Mouse (Mus musculus): ENCODE results near the gene Wfdc15b. TPM values are rescaled to one million over a fixed set of nuclear protein-coding genes. Genes with fewer than 3 reads are reported as not detected.
"Not testable (repeated sequence)": the region's sequence is repeated elsewhere in the genome, so short reads cannot be mapped to it uniquely, and the experiment has no call there.

The Wfdc15b gene
- not detected for total RNA-seq (2021)
- long read RNA-seq, experiment 1, result 0 reads
- long read RNA-seq, experiment 2, result 0 reads

DNA sequence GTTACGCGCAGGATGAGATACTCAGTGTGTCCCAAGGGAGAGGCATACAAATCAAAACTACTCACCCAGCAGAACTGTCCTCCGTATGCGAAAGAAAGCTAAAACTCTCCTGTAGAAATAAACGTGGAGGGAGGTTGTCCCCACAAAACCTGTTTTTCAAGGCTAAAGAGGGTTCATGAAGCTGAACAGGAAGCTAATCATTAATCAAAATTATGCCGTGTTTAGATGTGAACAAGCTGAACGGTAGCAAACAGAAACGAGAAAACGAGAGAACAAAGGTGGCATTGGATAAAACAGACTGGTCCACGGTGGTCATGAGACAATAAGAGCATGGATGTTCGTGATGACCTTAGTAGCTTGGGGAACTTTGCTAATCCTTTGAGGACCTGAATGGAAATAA lies at the start of gene Wfdc15b:
Gene Wfdc15b, minus strand, starts transcription at position 139 of the 400 bp plus-strand sequence.
- no peak for DNase-seq (ENCODE audit: low spot score)

DNA sequence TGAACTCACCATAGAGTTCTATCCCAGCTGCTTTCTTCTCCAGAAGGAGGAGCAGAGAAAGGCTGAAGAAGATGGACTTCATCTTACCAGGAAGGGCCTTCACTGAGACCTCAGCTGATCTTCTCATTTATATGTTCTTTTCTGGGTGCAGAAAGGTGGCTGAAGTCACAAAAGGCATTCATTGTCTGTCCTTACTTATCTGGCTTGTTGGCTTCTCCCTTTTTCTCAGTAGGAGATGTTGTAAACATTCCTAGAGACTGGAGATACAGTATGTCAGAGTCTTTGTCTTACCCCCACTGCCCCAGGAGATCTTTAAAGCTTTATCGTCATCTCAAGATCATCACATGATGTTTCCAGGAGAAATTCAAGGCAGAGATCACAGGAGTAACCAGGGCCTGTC lies 35.1 kb upstream of the Wfdc15b start, which contains the start of gene Svs3b:
Gene Svs3b, minus strand, starts transcription at position 101 of the 400 bp plus-strand sequence.
- not testable (repeated sequence) for DNase-seq (ENCODE audit: low spot score)

DNA sequence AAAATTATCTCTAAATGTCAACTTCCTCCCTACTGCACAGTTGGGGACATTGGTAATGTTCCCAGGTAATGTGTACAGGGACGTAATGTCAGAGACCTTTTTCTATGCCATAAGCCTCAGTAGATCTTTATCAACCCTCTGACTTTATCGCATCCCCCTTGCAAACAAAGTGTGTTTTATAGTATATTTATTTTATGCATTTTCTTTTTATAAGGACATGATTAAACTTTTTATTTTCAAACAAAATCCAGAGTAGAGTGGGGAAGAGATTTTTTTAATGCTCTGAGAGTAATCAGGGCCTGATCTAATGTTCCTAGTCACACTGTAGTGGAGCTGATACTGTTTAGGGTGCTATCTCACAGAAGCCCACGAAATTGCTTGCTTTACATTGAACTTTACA lies 16.9 kb upstream of the Wfdc15b start, which contains the start of gene Svs2:
Gene Svs2, minus strand, starts transcription at position 101 of the 400 bp plus-strand sequence.
- DNase-seq (ENCODE audit: low spot score), result no peak

DNA sequence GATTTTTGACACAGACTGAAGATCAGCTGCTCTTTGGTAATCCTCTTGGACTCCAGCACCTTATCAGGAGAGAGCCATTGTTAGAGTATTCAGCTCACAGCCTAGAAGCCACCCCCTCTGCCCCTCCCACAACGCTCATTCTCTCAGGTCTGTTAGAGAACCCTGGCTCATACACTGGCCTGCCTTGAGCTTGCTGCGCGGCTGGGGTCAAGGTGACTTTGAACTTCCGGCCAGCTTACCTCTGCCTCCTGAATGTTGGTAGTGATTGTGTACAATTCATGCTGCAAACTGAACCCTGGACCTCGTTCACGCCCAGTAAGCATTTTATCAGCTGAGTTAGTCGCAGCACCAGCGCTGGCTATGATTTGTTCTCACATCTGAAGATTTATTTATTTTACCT lies 11.2 kb upstream of the Wfdc15b start:
- DNase-seq (ENCODE audit: low spot score), result no peak

DNA sequence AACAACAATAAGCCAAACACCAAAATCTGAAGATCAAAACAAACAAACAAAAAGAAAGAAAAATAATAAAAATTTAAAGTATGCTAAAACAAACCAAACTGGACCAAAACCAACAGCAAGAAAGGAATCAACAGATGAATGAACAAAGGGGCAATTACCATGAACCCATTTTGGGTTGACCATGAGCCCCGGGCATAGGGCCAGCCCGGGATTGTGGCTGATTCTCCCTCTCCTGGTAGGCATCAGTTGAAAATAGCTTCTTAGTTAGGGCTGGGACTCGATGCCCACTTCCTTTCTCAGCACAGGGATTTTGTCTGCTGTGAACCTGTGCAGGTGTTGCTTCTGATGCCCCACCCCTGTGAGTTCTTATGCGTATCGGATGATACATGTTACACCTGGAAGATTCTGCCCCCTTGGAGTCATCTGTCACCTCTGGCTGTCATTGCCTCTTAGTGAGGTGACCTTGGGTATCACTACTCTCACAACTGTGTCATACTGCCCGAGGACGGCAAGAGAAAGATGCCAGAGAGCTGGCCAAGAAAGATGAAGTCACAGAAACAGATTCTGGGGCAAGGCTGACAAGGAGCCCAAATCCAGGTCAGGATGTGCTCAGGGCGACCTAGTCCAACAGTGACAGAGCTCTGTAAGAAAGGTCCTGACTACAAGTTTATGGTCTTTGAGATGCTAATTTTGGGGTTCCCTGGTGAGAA lies 7.1 kb upstream of the Wfdc15b start:
- no peak for DNase-seq (ENCODE audit: low spot score)

DNA sequence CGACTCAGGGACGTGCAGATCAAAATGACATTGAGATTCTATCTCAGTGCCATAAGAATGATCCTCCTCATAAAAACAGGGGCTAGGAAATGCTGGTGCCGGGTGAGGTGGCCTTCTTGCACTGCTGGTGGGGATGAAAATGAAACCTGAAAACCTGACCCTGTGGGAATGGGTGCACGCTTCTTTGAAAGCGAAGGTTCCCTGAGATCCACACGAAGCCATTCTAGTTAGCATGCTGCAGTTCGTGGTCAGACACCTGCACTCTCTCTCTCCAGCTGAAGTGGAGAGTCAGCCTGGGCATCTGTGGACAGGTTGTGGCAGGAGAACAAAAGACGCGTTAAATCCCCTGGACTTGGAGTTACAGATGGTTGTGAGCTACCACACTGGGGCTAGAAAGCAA lies 2.2 kb downstream of the Wfdc15b start:
- no peak for DNase-seq (ENCODE audit: low spot score)

DNA sequence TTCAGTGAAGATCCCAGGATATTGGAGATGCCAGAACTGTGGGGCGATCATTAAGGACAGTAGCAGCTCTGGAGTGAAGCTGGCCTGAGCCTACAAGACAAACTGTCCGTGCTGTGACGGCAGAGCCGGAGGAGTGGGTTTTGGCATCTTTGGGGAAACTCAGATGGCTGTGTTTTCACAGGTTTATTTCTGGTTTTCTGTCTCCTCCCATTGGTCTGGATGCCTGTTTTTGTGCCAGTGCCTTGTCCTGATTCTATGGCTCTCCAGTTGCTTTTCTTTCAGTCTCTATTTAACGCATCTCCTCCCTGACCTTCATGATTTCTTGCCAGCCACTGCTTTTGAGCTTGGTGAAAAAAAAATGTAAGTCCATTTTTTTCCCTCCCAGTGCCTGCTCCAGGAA lies 8.7 kb downstream of the Wfdc15b start:
- DNase-seq (ENCODE audit: low spot score), result no peak

DNA sequence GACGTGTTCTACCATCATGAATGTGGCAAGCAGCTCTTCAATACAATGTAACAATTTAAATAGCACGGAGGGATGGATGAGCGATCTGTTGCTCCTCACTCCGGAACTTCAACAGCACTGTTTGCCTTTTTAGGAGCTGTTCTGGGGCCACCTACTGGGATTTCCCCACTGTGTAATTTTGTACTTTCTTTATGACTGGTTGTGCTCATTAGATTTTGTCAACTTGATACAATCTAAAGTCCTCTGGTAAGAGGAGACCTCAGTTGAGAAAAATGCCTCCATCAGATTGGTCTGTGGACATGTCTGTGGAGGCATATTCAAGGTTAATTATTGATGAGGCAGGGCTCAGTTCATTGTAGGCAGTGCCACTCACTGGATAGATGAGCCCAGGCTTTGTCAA lies 10.6 kb downstream of the Wfdc15b start:
- no peak for DNase-seq (ENCODE audit: low spot score)

DNA sequence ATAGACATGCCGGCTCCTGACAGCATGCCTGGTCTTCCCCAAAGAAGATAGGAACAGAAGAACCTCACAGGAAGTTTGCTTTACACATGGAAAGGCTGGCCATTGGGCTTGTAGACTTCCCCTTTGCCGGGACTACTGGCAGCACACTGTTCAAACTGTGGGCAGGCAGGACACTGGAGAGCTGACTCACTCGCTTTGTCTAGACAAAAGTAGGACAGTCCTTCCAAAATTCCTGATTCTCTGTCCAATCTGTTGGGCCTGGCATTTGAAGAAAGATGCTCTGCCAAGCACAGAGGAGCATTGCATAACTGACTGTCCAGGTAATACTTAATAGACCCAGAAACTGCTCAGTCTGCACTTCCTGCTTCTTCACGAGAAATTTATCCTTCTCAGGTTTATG lies 14.8 kb downstream of the Wfdc15b start:
- DNase-seq (ENCODE audit: low spot score), result no peak

DNA sequence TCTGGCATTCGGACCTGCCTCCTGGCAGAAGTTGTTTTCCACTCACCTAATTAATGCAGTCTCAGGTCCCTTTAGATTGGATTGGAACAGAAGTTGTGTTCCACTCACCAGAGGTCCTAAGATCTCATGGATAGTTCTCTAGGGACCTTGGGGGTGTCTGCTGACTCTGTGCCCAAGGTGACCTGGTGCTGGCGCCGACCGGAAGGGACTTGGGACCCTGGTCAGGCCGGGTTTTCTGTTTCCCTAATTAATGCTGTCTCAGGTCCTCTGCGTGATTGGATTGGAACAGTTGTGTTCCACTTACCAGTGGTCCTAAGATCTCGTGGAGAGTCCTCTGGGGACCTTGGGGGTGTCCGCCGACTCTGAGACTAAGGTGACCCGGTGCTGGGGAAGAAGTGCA lies 15.4 kb downstream of the Wfdc15b start:
- DNase-seq (ENCODE audit: low spot score), result not testable (repeated sequence)

DNA sequence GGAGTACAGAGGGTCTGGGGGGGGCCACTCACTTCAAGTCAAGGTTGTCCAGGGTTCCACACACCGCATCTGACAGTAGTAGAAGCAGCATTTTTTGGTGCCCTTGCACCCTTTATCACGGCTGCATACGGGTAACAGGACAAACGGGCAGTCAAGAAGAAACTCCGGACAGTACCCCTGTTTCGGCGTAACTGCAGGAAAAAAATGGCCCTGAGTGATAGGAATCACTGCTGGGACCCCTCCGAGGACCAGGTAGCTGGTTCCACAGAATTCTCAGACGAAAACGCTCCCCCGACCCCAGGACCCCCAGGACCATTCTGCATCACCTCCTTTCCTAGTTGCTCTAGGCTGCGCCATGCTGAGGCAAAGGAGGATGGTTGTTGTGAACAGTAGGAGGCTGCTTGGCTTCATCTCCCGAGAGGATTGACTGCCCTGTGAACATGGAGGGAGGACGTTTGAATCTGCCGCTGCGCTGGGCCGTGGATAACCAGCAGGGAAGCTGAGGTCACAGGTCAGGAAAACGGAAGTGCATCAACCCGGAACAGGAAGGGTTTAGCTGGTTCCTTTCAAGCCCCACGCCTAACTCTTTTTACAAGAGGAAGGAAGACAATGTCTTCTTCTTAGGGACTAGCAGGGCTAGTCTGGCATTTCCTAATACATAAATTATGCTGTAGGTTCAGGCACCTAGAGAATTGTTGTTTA lies 21.7 kb downstream of the Wfdc15b start, which contains the start of gene Wfdc15a:
Gene Wfdc15a, minus strand, starts transcription at position 505 of the 702 bp plus-strand sequence.
- no peak for DNase-seq (ENCODE audit: low spot score)

DNA sequence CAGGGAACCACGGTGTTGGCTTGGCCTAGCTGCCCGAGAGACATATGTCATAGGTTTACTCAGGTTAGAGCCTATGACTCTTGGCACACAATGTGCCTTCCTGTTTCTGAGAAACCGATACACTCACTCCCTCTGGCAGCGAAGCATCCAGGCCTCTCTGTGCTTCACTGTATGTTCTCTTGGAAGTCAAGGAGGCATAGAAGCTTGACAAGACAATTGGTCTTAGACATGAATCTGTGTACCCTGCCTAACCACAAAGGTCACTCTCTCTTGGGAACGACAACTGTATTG lies 24.8 kb downstream of the Wfdc15b start:
- DNase-seq (ENCODE audit: low spot score), result no peak

DNA sequence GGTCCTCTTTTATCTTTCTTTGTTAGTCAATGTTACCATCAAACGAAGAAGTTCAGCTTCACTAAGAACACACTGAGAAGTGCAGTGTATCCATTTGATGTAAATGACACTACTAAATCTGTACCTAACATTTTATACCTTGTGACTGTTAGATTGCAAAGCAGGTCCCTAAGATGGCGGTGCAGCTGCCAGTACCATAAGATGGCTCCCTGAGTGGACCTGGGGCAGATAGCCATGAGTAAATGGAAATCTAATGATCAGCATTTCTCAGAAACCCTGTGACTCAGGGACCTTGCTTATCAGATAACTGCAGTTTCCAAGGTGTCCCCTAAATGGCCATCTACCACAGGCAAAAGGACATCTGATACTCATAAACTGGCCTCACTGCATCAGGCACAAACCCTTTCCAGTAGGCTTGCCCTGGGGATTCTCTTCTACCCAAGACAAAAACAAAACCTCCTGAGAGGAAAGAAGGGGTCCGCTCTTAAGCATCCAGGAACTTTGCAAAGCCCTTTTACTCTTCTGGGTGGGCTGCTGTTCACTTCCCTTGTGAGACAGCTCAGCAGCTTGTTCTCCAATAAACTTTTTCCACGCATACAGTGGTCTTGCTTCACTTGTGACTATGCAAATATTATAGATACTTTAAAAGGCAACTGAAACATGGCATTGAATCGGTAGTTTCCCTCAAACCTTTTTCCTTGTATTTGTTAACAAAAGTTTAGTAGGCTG lies 25.3 kb downstream of the Wfdc15b start:
- DNase-seq (ENCODE audit: low spot score), result no peak

DNA sequence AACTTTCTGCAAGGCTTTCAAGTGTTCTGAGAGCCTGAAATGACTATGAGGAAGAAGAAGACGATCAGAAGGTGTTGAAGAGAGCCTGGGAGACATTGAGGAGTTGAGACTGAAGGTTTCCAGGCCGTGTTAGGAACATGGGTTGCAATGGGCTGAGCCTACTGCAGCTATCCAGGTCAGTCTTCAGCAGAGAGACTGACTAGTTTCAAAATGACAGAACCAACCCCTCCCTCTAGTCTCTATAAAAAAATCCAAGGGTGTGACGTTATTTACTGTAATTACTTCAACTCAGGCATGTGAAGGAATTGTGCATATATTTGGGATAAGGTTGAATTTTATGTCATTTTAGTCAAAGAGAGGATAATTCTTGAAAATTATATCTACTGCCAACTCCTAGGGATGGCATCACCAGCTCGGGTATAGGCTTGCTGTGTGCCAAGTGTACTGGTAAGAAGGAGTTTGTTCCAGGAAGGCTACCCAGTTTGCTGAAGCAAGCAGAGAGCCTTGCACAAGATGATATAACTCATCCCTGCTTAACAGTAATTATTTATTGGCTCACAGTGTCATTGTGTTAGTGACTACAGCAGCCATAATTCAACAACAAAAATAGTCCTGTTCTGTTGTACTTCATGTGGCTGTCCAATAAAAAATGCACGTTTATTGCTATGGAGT lies 26.4 kb downstream of the Wfdc15b start:
- no peak for DNase-seq (ENCODE audit: low spot score)

DNA sequence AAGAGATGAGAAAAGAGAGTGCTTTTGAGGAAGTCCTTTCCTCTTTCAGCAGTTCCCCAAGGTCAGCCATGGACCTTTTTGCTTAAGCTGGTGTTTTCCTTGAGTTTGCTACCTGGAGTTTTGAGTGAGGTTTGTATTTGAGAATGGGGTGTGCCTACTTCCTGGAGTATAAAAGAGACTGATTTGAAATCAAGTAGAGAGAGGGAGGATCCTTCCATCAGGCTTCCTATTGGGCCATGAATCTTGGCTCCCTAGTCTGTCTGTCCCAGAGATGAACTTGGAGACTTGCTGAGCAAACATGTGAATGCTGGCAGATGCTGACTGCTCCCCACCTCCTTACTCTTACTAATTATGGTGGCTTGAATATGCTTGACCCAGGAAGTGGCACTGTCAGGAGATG lies 29.2 kb downstream of the Wfdc15b start:
- no peak for DNase-seq (ENCODE audit: low spot score)

DNA sequence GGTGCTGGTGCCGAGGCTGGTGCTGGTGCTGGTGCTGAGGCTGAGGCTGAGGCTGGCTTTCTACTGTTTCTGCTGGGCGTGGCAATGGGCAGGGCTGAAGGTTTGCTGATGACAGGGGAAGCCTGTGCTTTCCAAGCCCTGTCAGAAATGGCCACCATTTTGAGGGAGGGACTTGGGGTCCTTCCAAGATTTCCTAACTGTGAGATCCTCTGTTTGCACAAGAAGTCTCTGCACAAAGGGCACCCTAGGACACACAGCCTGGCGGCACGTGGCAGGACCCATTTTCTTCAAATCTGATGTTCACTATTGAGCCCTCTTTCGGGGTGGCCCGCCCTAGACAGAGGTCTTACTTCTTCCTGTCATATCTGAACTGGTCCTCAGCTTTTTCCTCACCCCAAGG lies 30.9 kb downstream of the Wfdc15b start, which contains the start of gene Wfdc12:
Gene Wfdc12, minus strand, starts transcription at position 33 of the 400 bp plus-strand sequence.
- DNase-seq (ENCODE audit: low spot score), result no peak

DNA sequence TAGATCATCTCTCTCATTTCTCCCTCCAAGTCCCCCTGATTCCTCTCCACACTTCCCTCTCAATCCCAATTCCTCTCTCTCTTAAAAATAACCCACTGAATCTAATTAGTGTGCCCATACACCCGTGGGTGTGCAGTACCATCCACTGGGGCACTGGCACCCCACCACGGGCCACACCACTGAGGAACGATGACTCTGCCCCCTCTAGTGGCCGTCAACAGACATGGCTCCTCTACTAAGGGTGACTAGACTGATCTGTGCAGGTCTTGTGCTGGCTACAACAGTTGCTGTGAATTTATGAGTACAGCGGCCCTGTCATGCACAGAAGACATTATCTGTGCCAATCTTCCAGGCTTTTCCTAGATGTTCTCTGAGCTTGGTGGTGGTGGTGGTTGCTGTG lies 32.7 kb downstream of the Wfdc15b start:
- no peak for DNase-seq (ENCODE audit: low spot score)

DNA sequence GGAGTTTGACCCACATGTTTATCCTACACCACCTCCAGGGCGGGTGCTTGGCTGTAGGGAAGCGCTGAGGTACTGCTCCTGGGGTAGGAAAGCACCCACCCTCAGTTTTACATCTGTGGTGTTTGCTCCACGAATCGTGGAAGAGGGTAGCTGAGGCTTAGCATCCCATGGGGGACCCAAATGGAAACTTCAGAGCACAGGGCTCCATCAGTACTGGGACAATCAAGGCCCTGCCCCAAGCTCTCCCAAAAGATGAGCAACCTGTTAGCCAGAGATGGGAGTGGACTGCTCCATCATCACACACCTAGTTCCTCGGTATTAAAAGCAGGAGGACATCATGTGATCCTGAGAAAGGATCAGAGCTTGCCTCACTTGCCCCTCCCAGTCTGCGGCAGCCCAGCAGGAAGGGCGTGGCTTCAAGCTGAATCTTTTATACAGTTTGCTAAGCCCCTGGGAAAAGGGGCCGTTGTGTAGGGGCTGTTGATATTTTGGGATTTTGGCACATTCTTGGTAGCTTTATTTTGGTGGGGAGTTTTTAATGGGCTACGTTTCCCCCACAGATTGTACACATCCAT lies 37.2 kb downstream of the Wfdc15b start:
- no peak for DNase-seq (ENCODE audit: low spot score)

DNA sequence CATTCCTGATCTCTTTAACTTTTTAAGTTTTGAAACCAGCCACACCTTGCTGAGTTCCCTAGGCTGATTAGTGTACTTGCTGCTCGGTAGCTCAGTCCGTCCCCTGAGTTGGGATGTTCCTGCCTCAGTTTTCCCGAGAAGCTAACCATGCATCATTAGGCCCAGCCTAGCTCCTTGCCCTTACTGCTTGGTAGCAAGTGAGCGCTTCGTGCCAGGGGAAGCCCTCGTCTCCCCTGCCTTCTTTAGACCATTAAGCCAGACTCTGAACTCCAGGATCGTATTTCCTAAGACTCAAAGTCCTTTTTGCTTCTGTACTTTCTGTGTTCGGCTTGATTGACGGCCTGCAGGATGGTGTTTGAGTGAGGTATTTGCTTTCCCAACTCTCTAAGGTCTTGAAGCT lies 38.1 kb downstream of the Wfdc15b start:
- DNase-seq (ENCODE audit: low spot score), result no peak

DNA sequence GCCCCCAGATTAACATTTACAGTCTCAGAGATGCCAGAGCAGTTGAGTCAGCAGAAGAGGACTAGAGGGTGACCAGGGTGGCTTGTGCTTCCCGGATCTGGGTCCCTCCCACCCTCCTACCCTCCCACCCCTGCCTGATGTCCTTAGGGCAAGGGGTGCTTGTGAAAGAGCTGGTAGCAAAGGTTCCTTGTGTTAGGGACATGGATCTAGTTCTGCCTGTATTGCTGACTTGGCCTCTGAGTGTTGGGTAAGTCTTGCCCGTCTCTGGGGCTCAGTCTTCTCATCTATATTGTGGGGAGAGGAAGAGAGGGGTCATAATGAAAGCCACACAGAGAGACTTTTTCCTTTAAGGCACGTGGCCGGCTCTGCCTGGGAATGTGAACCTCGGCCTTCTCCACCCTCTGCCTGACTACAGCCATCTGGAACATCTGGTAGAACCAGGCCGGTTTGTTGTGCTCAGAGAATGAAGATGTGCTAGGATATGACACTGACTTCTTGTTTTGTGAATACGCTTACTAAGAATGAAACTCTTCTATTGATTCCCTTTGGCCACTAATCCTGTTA lies 38.7 kb downstream of the Wfdc15b start, which contains the start of gene Wfdc5:
Gene Wfdc5, minus strand, starts transcription at position 51 of the 564 bp plus-strand sequence.
- DNase-seq (ENCODE audit: low spot score), result no peak

DNA sequence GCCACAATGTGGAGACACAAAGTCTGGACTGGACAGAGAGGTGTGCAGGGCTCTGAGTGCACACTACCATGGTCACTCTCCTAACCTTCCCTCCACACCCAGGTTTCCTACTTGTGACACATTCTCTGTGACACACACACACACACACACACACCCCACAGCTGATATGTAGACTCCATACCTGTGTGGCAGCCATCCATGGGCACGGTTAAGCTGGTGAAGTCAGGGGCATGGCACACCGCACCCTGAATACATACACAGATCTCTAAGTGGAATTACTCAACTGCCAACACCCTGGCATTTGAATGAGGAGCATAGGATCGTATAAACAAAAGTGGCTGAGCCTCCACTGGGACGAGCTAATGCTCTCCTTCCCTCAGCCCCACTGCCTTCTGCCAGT lies 40.7 kb downstream of the Wfdc15b start:
- no peak for DNase-seq (ENCODE audit: low spot score)
